Mouse (Mus musculus) adipose tissue, adult 10 weeks (tissue): ENCODE data around the gene Pdhx. TPM values are rescaled to one million over a fixed set of nuclear protein-coding genes. Genes with fewer than 3 reads are reported as not detected.

Source experiments
- polyA plus RNA-seq: library from polyadenylated mRNA; stranded (reverse); fragments of 350-450 nt; fragmentation: Illumina TruSeq; extraction: RNeasy Lipid Tissue Mini Kit (QIAGEN cat#74804); gene quantifications from one replicate; pipeline ENCODE4 v1.2.3, GENCODE M21; 2014; ENCODE audit warnings: low read depth, low replicate concordance

Pdhx gene
- polyA plus RNA-seq, result 28.4 TPM

DNA sequence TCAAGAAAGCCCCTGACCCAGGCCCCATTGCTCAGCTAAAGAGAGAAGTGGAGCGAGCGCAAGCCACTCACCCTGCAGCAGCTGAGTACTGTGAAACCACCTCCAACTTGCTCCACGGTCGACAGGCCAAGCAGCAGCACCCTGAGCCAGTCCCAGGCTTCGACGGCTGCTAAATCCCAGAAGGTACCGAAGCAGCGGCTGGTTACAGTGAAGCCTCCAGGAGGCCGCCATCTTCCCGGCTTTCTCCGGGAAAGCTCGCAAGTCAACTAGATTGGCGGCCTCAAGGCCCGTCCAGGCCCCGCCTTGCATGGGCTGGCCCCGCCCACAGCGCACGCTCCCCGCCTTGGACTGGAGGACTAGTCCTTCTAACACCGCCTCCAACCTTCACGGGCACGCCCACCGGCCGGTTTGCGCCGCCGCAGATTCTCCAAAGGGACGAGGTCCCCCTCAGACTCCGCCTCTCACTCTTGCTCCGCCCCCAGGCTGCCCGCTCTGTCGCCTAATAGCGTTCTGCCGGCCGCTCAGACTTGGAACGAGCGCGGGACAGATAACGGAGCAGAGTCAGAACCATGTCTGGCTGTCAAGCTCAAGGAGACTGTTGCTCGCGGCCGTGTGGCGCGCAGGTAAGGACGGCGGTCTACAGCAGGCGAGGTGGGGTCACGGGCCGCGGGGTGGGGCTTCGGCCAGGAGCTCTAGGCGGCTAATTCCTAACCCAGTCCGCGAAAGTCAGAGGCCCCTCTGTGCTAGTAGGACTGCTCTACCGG, at the start of gene Pdhx, which contains the start of gene Apip:
Gene Pdhx (minus strand): TSS at position 295 of the 764 bp plus-strand sequence.
Gene Apip (plus strand): TSS at position 457 of the 764 bp plus-strand sequence.

Other genes with a start within 250 kb of the Pdhx start
- gene Cd44, start 171.8 kb downstream of the Pdhx start, polyA plus RNA-seq, result 9.6 TPM
- 45.9 TPM for gene Apip, start 162 bp upstream of the Pdhx start, polyA plus RNA-seq
- 66.0 TPM for gene Ehf, start 229.8 kb upstream of the Pdhx start, polyA plus RNA-seq